Mouse (Mus musculus) heart, embryonic 10.5 days (tissue): ENCODE measurements around the gene Napsa. TPM values are rescaled to one million over a fixed set of nuclear protein-coding genes. Genes with fewer than 3 reads are reported as not detected.

Source experiments
- DNase-seq: peaks from one replicate; pipeline ENCODE4 v3.0.0-alpha.2; 2017; ENCODE audit warnings: low spot score
- H3K27ac ChIP-seq: fragments of 300-500 bp; sonication (generic); 2 replicates; pipeline ENCODE4 v1.5.1; 2016; ENCODE audit warnings: mild to moderate bottlenecking
- H3K27me3 ChIP-seq: fragments of 300-500 bp; sonication (generic); 2 replicates; pipeline ENCODE4 v1.6.1; 2016; ENCODE audit warnings: mild to moderate bottlenecking; ENCODE audit not compliant: poor library complexity, insufficient read depth, severe bottlenecking
- H3K36me3 ChIP-seq: fragments of 300-500 bp; sonication (generic); 2 replicates; pipeline ENCODE4 v1.6.1; 2016; ENCODE audit warnings: mild to moderate bottlenecking, moderate library complexity
- H3K4me1 ChIP-seq: fragments of 300-500 bp; sonication (generic); 2 replicates; pipeline ENCODE4 v1.6.1; 2016; ENCODE audit warnings: mild to moderate bottlenecking
- H3K4me3 ChIP-seq: fragments of 300-500 bp; sonication (generic); 2 replicates; pipeline ENCODE4 v1.5.1; 2016; ENCODE audit warnings: mild to moderate bottlenecking, moderate library complexity
- H3K9me3 ChIP-seq: fragments of 300-500 bp; sonication (generic); 2 replicates; pipeline ENCODE4 v1.6.1; 2016; ENCODE audit warnings: mild to moderate bottlenecking, moderate library complexity
- WGBS: fragments of 180-500 bp; shearing (Covaris S2); methylation state at CpG from one replicate; pipeline ENCODE4 v1.1.7; 2016; 5-methylcytosine and 5-hydroxymethylcytosine counted together
- microRNA-seq: library from miRNA; unstranded; fragments of <30 nt; microRNA quantifications from one replicate; pipeline ENCODE4, GENCODE M21; 2017
- polyA plus RNA-seq: library from polyadenylated mRNA; unstranded; fragments of >200 nt; fragmentation: Nextera tagmentation; extraction: Ambion mirVana; gene quantifications from 2 replicates; pipeline ENCODE4 v1.2.1, GENCODE M21; 2016

Gene Napsa
- polyA plus RNA-seq, 1 experiment from 2014 or later: 0.64 TPM

GRCm38 (mm10) chr7:44630437-44630836, 58.3 kb downstream of the Napsa start:
- DNase-seq: no peak
- H3K27me3 ChIP-seq: peaks cover 74% of the 10 kb centered on the region
- 70% methylated on average over 13 of the region's 13 CpGs for WGBS
- no peaks in the 10 kb centered on the region for H3K36me3 ChIP-seq
- no peak overlapping the region for H3K27ac ChIP-seq
- H3K4me1 ChIP-seq: no peaks in the 10 kb centered on the region
- H3K9me3 ChIP-seq: no peaks in the 10 kb centered on the region
- H3K4me3 ChIP-seq: no peak overlapping the region

GRCm38 (mm10) chr7:44632676-44633075, 60.5 kb downstream of the Napsa start:
- no peak for DNase-seq
- no peaks in the 10 kb centered on the region for H3K4me1 ChIP-seq
- H3K27ac ChIP-seq: no peak overlapping the region
- H3K4me3 ChIP-seq: no peak overlapping the region
- no peaks in the 10 kb centered on the region for H3K36me3 ChIP-seq
- no peaks in the 10 kb centered on the region for H3K9me3 ChIP-seq
- WGBS: 24% methylated on average over 13 of the region's 13 CpGs
- H3K27me3 ChIP-seq: peaks cover 77% of the 10 kb centered on the region

- 15% methylated on average over 15 of the region's 15 CpGs for WGBS
- no peaks in the 10 kb centered on the region for H3K36me3 ChIP-seq
- peaks cover 81% of the 10 kb centered on the region for H3K27me3 ChIP-seq
- no peak for DNase-seq
- no peaks in the 10 kb centered on the region for H3K9me3 ChIP-seq
- no peak overlapping the region for H3K27ac ChIP-seq
- no peaks in the 10 kb centered on the region; the same call in 1 of the 2 replicates for H3K4me1 ChIP-seq
- H3K4me3 ChIP-seq: no peak overlapping the region
Measured at GRCm38 (mm10) chr7:44633407-44633806, 61.2 kb downstream of the Napsa start.

Small RNA genes lying within 50 kb of the gene (microRNA-seq; reads per million reads assigned to microRNA genes)
- not detected for gene Mir7053

Other genes starting within 250 kb of the Napsa start
- gene Syt3, start 188.3 kb upstream of the Napsa start, polyA plus RNA-seq: 0.74 and 0.78 TPM in 2 replicates
- gene 1700008O03Rik, start 186.6 kb upstream of the Napsa start, polyA plus RNA-seq: 0.49 and 0.83 TPM in 2 replicates
- 1.2 and 1.7 TPM in 2 replicates for gene Lrrc4b, start 143.4 kb upstream of the Napsa start, polyA plus RNA-seq
- gene Aspdh, start 107.0 kb upstream of the Napsa start, polyA plus RNA-seq: 0.83 and 1.8 TPM in 2 replicates
- 158 and 196 TPM in 2 replicates for gene Josd2, start 104.4 kb upstream of the Napsa start, polyA plus RNA-seq
- gene Emc10, start 75.9 kb upstream of the Napsa start, polyA plus RNA-seq: 92.2 and 95.7 TPM in 2 replicates
- gene Fam71e1, start 75.8 kb upstream of the Napsa start, polyA plus RNA-seq: 9.3 and 11.1 TPM in 2 replicates
- gene Mybpc2, start 47.7 kb upstream of the Napsa start, polyA plus RNA-seq: 0.21 TPM in 2 replicates
- 0.12 and 0.15 TPM in 2 replicates for gene Spib, start 40.3 kb upstream of the Napsa start, polyA plus RNA-seq
- gene Pold1, start 23.5 kb upstream of the Napsa start, polyA plus RNA-seq: 96.8 and 101 TPM in 2 replicates
- 59.9 and 65.3 TPM in 2 replicates for gene Nr1h2, start 18.4 kb upstream of the Napsa start, polyA plus RNA-seq
- 0.02 and 0.24 TPM in 2 replicates for gene Kcnc3, start 18.3 kb downstream of the Napsa start, polyA plus RNA-seq
- 0.68 and 2.4 TPM in 2 replicates for gene Myh14, start 98.5 kb downstream of the Napsa start, polyA plus RNA-seq
- gene Izumo2, start 136.4 kb downstream of the Napsa start, polyA plus RNA-seq: not detected in 2 replicates
- 34.0 and 35.5 TPM in 2 replicates for gene Vrk3, start 176.0 kb downstream of the Napsa start, polyA plus RNA-seq
- 1.8 TPM in 2 replicates for gene Zfp473, start 178.7 kb downstream of the Napsa start, polyA plus RNA-seq
- gene Nup62, start 243.7 kb downstream of the Napsa start, polyA plus RNA-seq: 128 and 132 TPM in 2 replicates
- 0.41 and 1.3 TPM in 2 replicates for gene Il4i1, start 244.0 kb downstream of the Napsa start, polyA plus RNA-seq
- gene Atf5, start 244.3 kb downstream of the Napsa start, polyA plus RNA-seq: 1.7 and 3.3 TPM in 2 replicates